Mouse (Mus musculus) embryonic facial prominence, embryonic 13.5 days (tissue): ENCODE measurements around the gene Gbp7. TPM values are rescaled to one million over a fixed set of nuclear protein-coding genes. Genes with fewer than 3 reads are reported as not detected.
"Not testable (repeated sequence)": the region's sequence is repeated elsewhere in the genome, so short reads cannot be mapped to it uniquely, and the experiment has no call there.

ENCODE experiments used
- ATAC-seq: fragments of 200-750 bp; cut with Nextera tagmentation; 2 replicates; pipeline ENCODE4 v1.8.0; 2017; ENCODE audit warnings: low read depth; ENCODE audit not compliant: insufficient number of reproducible peaks, insufficient read depth, low FRiP score, low TSS enrichment
- H3K27ac ChIP-seq: fragments of 300-500 bp; sonication (generic); 2 replicates; pipeline ENCODE4 v1.5.1; 2015; ENCODE audit warnings: moderate library complexity, mild to moderate bottlenecking, inconsistent platforms
- H3K27me3 ChIP-seq: fragments of 300-500 bp; sonication (generic); 2 replicates; pipeline ENCODE4 v1.6.1; 2015; ENCODE audit warnings: mild to moderate bottlenecking, inconsistent platforms
- H3K36me3 ChIP-seq: fragments of 300-500 bp; sonication (generic); 2 replicates; pipeline ENCODE4 v1.6.1; 2015; ENCODE audit warnings: mild to moderate bottlenecking, inconsistent platforms
- H3K4me1 ChIP-seq: fragments of 300-500 bp; sonication (generic); 2 replicates; pipeline ENCODE4 v1.6.1; 2015; ENCODE audit warnings: inconsistent platforms
- H3K4me2 ChIP-seq: fragments of 300-500 bp; sonication (generic); 2 replicates; pipeline ENCODE4 v1.6.1; 2015; ENCODE audit warnings: moderate library complexity, mild to moderate bottlenecking, inconsistent platforms
- H3K4me3 ChIP-seq: fragments of 300-500 bp; sonication (generic); 2 replicates; pipeline ENCODE4 v1.5.1; 2015; ENCODE audit warnings: mild to moderate bottlenecking, inconsistent platforms
- H3K9ac ChIP-seq: fragments of 300-500 bp; sonication (generic); 2 replicates; pipeline ENCODE4 v1.6.1; 2015; ENCODE audit warnings: mild to moderate bottlenecking, inconsistent platforms
- H3K9me3 ChIP-seq: fragments of 300-500 bp; sonication (generic); 2 replicates; pipeline ENCODE4 v1.6.1; 2016; ENCODE audit warnings: inconsistent platforms
- WGBS: fragments of 180-500 bp; shearing (Covaris S2); methylation state at CpG from one replicate; pipeline ENCODE4 v1.1.7; 2015; ENCODE audit warnings: mixed read lengths; 5-methylcytosine and 5-hydroxymethylcytosine counted together
- polyA plus RNA-seq: library from polyadenylated mRNA; unstranded; fragments of >200 nt; fragmentation: Nextera tagmentation; extraction: Ambion mirVana; gene quantifications from 2 replicates; pipeline ENCODE4 v1.2.1, GENCODE M21; 2015

The Gbp7 gene
- polyA plus RNA-seq, 1 experiment from 2014 or later: 1.7 TPM

DNA sequence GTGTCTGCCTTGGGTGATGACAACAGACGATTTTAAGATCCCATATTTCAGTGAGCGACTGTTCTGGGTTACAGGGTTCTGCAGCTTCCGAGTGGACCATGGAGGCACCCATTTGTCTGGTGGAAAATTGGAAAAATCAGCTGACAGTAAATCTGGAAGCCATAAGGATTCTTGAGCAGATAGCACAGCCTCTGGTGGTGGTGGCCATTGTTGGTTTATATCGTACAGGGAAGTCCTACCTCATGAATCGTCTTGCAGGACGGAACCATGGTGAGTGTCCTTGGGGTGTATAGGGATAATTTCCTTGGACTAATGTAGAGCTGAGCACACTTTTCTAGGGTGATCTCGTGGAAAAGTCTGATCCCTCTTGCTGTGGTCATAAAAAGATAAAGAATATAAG is 31.5 kb downstream of the Gbp7 start:
- Histone ChIP-seq H3K4me1 (0 out of 2 replicates have a peak, but pooled peaks cover 4% of the 10 kb centered on the region), H3K9me3 (no peaks in the 10 kb centered on the region), H3K4me2 (no peak overlapping the region), H3K27ac (no peak overlapping the region), H3K27me3 (no peaks in the 10 kb centered on the region; the same call in 1 of the 2 replicates), H3K36me3 (no peaks in the 10 kb centered on the region), H3K4me3 (no peak overlapping the region), H3K9ac (no peak overlapping the region)
- WGBS: 82% methylated on average over 7 of the region's 7 CpGs
- no peak for ATAC-seq

DNA sequence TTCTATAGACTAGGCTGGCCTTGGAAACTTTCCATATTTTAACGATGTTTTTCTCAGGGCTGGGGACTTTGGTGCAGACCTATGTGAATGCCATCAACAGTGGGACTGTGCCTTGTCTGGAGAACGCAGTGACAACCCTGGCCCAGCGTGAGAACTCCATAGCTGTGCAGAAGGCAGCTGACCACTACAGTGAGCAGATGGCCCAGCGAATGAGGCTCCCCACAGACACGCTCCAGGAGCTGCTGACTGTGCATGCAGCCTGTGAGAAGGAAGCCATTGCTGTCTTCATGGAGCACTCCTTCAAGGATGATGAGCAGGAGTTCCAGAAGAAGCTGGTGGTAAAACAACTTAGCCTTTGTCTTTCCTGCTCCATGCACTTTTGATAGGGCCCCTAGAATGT is 37.3 kb downstream of the Gbp7 start:
- H3K27me3 ChIP-seq, H3K27ac ChIP-seq, H3K9me3 ChIP-seq, H3K36me3 ChIP-seq, H3K4me1 ChIP-seq, H3K9ac ChIP-seq, H3K4me2 ChIP-seq, ATAC-seq, H3K4me3 ChIP-seq: not testable (repeated sequence)
- 82% methylated on average over 5 of the region's 5 CpGs for WGBS

DNA sequence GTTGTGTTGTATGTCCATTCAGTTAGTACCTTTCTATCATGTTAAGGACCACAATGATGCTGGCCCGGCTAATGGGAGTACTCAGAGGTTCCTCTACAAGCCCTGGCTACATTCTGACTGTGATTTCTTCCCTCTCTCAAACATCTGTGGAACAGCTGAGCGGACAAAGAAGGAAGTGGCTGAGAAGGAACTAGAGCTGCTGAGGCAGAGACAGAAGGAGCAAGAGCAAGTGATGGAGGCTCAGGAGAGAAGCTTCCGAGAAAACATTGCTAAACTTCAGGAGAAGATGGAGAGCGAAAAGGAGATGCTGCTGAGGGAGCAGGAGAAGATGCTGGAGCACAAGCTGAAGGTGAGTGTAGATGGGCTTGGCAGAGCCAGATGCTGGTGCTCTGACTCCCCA is 40.6 kb downstream of the Gbp7 start:
- WGBS: 88% methylated on average over 4 of the region's 4 CpGs
- Histone ChIP-seq H3K9ac (no peak overlapping the region), H3K9me3 (no peaks in the 10 kb centered on the region), H3K27ac (no peak overlapping the region), H3K4me3 (no peak overlapping the region), H3K27me3 (no peaks in the 10 kb centered on the region), H3K4me2 (no peak overlapping the region), H3K4me1 (no peaks in the 10 kb centered on the region), H3K36me3 (no peaks in the 10 kb centered on the region)
- no peak for ATAC-seq

DNA sequence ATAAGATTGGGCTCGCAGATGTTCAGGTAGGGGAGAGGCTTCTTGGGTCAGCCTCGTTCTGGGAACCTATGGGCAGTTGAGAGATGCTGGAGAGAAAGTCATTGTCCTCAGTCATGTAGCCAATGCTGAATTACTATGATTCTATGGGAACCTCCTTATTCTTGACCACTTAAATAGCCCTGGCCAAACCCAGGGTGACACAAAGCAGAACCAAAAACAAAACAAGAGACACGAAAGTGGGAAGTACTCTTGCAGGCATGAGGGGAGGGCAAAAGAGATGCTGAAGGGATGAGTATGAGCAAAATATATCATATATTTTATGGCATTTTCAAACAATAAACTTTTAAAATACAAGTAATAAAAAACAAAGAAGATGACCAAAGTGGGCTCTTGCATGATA is 47.0 kb downstream of the Gbp7 start:
- no peaks in the 10 kb centered on the region for H3K4me1 ChIP-seq
- no peaks in the 10 kb centered on the region for H3K36me3 ChIP-seq
- no peaks in the 10 kb centered on the region for H3K9me3 ChIP-seq
- H3K27ac ChIP-seq: no peak overlapping the region
- H3K9ac ChIP-seq: no peak overlapping the region
- ATAC-seq: no peak
- no peaks in the 10 kb centered on the region for H3K27me3 ChIP-seq
- 81% methylated on average over 3 of the region's 3 CpGs for WGBS
- no peak overlapping the region for H3K4me2 ChIP-seq
- no peak overlapping the region for H3K4me3 ChIP-seq

DNA sequence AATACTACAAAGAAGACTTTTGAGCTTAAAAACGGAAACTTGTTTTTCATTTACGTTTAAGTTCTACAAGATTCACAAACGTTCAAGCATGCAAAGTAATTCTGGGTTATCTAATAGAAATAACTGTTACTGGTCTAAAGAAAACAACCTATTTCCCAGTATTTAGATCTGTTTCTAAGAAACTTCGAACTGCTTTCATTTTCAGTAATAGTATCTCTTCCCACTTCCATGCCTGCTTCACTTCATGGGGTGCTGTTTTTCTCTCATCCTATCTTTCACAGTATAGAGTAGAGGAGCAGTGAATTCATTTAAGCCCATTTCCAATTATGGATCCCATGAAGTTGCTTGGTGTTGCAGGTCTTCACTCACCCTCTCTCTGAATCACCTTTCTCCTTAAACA is 48.2 kb downstream of the Gbp7 start:
- H3K4me2 ChIP-seq: no peak overlapping the region
- H3K9me3 ChIP-seq: no peaks in the 10 kb centered on the region
- WGBS: 83% methylated on average over 4 of the region's 4 CpGs
- no peaks in the 10 kb centered on the region for H3K36me3 ChIP-seq
- H3K4me3 ChIP-seq: no peak overlapping the region
- ATAC-seq: no peak
- H3K27ac ChIP-seq: no peak overlapping the region
- no peak overlapping the region for H3K9ac ChIP-seq
- H3K4me1 ChIP-seq: no peaks in the 10 kb centered on the region
- no peaks in the 10 kb centered on the region for H3K27me3 ChIP-seq

DNA sequence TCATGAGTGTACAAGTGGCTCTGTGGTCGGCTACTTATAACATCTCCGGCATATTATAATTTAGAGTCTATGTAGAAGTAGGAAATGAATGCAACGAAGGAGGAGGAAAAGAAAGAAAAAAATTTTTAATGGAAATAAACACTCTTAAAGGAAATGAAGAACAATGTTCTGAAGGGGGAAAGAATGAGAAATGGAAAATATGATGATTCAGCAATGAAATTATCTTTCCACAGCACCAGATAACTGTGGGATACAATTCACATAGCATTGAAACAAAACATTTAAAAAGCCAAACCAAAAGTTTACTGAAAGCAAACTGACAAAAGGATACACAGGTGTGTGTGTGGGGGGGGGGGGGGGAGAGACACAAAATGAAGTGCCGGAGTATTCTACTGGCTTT is 52.9 kb downstream of the Gbp7 start:
- Histone ChIP-seq H3K4me1 (no peaks in the 10 kb centered on the region), H3K27ac (no peak overlapping the region), H3K9ac (no peak overlapping the region), H3K9me3 (no peaks in the 10 kb centered on the region), H3K36me3 (no peaks in the 10 kb centered on the region), H3K27me3 (no peaks in the 10 kb centered on the region), H3K4me2 (no peak overlapping the region), H3K4me3 (no peak overlapping the region)
- no peak for ATAC-seq
- 86% methylated on average over 4 of the region's 4 CpGs for WGBS

DNA sequence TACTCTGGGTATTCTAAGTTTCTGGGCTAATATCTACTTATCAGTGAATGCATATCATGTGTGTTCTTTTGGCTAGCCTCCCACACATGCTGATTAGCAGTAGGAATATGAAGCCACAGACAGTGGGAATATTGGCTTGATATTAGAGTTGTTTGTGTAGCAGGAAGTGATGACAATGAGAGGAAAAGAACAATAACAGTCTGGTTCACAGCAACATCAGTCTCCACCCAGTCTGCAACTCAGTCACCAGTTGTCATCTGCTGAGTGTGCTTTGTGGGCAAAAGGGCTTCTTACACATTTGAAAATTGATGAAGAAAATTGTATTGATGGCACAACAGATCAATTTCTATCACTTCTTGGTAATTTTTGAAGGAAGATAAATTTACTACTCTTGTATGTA is 57.2 kb downstream of the Gbp7 start:
- Histone ChIP-seq H3K4me3 (no peak overlapping the region), H3K4me1 (no peaks in the 10 kb centered on the region)
- no peak for ATAC-seq

DNA sequence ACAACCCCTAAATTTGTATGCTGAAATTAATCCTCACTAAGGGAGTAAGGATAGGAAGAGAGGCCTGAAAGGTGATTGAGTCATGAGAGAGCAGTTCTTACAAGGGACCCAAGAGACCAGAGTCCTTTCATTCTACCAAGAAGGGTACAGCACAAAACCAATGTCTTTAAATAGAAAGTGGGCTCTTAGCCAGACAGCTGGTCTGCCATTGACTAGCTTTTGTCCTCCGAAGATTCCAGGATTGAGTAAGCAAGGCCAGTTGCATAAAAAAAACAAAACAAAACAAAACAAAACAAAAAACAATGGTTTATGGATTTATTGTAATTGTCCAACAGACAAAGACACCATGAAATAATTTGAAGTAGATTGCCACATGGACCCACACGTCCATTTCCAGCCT is 58.7 kb downstream of the Gbp7 start:
- Histone ChIP-seq H3K9me3 (no peaks in the 10 kb centered on the region), H3K36me3 (no peaks in the 10 kb centered on the region), H3K4me1 (no peaks in the 10 kb centered on the region), H3K4me2 (no peak overlapping the region), H3K27me3 (no peaks in the 10 kb centered on the region), H3K9ac (no peak overlapping the region), H3K4me3 (no peak overlapping the region), H3K27ac (no peak overlapping the region)
- 70% methylated on average over 2 of the region's 2 CpGs for WGBS
- no peak for ATAC-seq

More for the DNA sequence above, 57.2 kb downstream of the Gbp7 start:
- H3K4me2 ChIP-seq: no peak overlapping the region
- no peak overlapping the region for H3K27ac ChIP-seq
- no peak overlapping the region for H3K9ac ChIP-seq
- no peaks in the 10 kb centered on the region for H3K9me3 ChIP-seq
- no peaks in the 10 kb centered on the region for H3K36me3 ChIP-seq
- no peaks in the 10 kb centered on the region for H3K27me3 ChIP-seq

DNA sequence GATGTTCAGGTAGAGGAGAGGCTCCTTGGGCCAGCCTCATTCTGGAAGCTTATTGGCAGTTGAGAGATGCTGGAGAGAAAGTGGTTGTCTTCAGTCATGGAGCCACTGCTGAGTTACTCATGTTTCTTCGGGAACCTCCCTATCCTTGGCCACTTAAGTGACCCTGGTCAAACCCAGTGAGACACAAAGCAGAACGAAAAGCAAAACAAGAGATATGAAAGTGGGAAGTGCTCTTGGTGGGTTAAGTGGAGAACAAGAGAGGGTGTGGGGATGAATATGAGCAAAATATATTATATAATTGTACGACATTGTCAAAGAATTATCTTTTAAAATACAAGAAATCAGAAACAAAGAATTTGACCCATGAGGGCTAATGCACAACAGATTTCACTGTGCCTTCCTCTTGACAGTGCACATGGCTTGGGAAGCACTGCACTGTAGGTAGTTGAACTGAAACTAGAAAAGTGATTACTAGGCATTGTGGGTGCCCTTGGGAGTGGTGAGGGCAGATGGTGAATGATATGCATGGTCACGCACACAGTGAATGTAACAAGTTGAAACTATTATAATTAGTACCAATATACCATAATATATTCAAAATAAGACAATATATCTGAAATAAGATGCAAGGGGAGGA is 60.4 kb downstream of the Gbp7 start:
- ATAC-seq: no peak
- no peak overlapping the region for H3K4me2 ChIP-seq
- no peak overlapping the region for H3K27ac ChIP-seq
- H3K27me3 ChIP-seq: no peaks in the 10 kb centered on the region
- WGBS: 79% methylated on average over 4 of the region's 4 CpGs
- no peaks in the 10 kb centered on the region for H3K4me1 ChIP-seq
- H3K36me3 ChIP-seq: no peaks in the 10 kb centered on the region
- H3K9ac ChIP-seq: no peak overlapping the region
- no peaks in the 10 kb centered on the region for H3K9me3 ChIP-seq
- no peak overlapping the region for H3K4me3 ChIP-seq

DNA sequence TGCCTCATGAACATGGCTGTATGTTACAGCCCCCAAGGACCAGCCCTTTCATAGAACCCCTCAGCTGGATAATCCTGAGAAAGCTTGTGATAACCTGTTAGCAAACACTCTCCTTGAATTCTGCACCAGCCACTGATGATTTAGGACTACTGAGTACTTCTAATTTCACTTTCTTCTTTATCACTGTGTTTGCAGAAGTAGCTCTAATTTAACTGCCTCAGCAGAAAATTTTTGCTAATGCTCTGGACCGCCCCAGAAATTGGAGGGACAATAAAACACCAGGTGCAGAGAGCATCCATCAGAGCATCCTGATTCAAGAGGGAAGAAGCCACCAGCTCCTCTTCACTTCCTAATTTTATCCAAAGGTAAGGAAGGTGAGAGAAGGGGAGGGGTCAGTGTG is 64.4 kb downstream of the Gbp7 start, which contains the start of gene Gbp2b:
TSS of gene Gbp2b (plus strand) at position 301 of the 400 bp plus-strand sequence.
- 75% methylated on average over 1 of the region's 1 CpGs for WGBS
- ATAC-seq: no peak
- Histone ChIP-seq H3K4me3 (no peak within 1 kb of the TSS), H3K4me2 (no peak within 1 kb of the TSS), H3K36me3 (no peaks in the 10 kb centered on the region), H3K9me3 (no peaks in the 10 kb centered on the region), H3K27ac (no peak within 1 kb of the TSS), H3K4me1 (no peaks in the 10 kb centered on the region), H3K9ac (no peak within 1 kb of the TSS), H3K27me3 (no peaks in the 10 kb centered on the region)

DNA sequence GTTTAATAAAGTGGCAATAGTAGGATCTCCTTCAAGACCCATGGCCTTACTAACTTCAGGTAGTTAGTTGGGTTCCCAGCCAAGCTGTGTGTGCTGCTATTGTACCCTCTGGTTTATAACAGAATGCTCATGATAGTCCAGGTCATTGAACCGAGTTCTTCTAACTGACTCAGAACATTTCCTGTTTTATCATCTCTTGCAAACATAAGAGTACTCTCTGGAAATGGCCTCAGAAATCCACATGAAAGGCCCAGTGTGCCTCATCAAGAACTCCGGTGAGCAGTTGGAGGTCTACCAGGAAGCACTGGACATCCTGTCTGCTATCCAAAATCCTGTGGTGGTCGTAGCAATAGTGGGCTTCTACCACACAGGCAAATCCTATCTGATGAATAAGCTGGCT is 67.8 kb downstream of the Gbp7 start:
- no peaks in the 10 kb centered on the region for H3K36me3 ChIP-seq
- WGBS: 80% methylated on average over 3 of the region's 3 CpGs
- H3K4me1 ChIP-seq: no peaks in the 10 kb centered on the region
- no peak overlapping the region for H3K4me3 ChIP-seq
- no peak overlapping the region for H3K9ac ChIP-seq
- no peak for ATAC-seq
- no peak overlapping the region for H3K27ac ChIP-seq
- H3K4me2 ChIP-seq: no peak overlapping the region
- no peaks in the 10 kb centered on the region for H3K27me3 ChIP-seq
- H3K9me3 ChIP-seq: no peaks in the 10 kb centered on the region
